Mouse (Mus musculus): ENCODE results near the gene Efcab8.
A peak's percentile ranks its signal among the peaks of the same experiment; 100 is the strongest.

Gene Efcab8

DNA sequence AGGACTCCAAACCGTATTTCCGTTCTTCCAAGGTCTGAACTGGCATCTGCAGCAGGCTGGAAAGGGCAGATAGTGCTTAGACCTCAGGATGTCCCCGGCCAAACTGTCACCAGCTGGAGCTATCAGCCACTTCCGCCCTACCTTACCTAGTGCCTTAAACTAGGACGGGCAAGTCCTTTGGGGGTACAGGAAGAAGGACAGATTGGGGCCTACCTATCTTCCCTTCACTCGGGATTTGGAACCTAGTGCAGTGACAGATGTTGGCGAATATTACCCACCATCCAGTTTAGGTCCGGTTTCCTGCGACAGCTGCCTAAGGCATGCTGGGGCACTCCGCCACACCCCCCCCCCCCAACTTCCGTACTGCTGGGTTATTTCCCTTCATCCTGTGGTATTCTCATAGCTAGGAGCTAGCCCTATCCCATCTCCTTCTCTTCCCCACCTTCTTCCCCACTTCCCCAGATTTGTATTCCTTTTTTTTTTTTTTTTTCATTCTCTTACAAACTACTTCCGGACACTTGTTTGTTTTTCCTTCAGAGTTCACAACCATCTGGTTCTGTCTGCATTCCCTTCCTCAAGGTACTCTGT, at the start of gene Efcab8:
Efcab8 (plus strand) TSS at position 538 of the 588 bp plus-strand sequence.
- ATAC-seq (ENCODE audit: low TSS enrichment): no peak

DNA sequence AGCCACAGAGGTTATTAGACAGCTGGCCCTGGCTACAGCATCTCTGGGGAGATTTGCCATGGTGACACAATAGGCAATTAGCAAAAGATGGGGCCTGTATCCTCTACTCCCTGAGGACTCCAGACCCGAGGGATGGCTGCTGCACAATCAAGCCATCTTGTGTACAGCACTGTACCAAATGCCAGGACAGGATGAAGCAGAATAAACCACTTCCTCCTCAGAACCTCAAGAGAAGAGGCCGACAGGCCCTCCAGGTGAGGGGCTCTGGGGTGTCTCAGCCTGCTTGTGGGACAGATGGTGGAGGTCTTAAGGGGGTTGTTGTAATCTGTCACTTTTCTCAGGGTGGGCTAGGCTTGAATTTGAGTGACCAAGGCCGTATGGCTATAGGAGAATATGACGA, 45.7 kb upstream of the Efcab8 start:
- no peak for ATAC-seq (ENCODE audit: low TSS enrichment)

DNA sequence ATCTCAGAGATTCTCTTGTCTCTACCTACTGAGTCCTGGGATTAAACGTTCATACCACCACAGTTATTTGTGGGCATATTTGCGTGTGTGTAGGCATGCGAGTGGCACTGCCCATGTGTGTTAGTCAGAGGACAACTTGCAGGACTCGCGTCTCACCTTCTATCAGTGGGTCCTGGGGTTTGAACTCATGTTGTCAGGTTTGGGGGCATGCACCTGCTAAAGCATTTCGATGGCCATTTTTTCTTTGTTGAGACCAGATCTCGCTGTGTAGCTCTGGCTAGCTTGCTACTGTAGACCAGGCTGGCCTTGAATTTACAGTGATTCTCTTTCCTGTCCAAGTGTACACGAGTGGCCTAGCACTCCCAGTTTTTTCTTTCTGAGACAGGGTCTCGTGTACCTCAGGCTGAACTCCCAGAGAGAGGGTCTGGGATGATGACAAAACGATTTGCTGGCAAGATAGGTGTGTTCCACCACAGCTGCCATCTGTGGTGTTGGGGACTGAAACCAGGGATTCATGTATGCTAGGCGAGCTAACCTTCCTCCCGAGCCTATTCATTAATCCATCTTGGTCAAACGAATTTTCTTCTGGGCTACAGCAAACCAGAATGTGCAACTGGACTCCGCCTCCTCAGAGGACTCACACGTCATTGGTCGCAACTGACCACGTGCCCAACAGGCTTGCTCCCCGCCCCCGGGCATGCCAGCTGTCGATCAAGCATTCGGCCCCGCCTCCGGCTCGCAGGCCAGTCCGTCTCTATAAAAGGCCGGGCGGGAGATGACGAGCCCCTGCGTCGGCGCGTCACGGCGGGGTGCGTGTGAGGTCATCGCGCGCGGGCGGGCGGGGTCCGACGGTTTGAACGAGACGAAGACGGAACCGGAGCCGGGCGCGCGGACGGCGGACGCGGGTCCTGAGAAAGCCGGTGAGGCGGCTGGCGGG, 39.0 kb upstream of the Efcab8 start, which contains the start of gene Mapre1:
Mapre1 (plus strand) TSS at position 775 of the 937 bp plus-strand sequence.
- ATAC-seq (ENCODE audit: low TSS enrichment): peak; percentile 97

DNA sequence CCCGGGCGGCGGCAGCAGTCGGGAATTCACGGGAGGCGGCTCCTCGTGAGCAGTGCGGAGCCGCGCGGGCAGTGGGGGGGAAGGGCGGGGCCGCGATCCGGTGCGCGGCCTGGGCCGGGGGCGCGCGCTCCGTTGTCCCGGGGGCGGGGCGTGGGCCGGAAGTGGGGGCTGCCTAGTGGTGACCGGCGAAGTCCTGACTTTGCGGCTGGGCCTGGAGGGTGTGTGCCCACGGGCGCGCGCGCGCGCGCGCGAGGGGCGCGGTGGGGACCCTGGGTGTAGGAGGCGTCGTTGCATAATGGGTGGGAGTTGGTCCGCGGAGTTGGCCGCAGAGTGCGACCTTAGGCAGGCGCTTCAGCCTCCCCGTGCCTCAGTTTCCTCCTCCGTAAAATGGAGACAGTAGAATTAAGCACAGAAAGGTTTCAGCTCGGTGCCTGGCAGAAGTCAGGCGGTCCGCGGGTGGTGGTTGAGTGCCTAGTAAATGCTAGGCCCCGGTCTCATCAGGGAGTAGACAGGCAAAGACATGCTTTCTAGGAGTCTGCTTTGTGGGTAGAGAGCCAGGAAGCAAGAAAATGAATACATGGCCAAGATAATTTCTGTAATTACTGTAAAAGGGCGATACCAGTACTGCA, 38.2 kb upstream of the Efcab8 start:
- peak; percentile 42 for ATAC-seq (ENCODE audit: low TSS enrichment)

DNA sequence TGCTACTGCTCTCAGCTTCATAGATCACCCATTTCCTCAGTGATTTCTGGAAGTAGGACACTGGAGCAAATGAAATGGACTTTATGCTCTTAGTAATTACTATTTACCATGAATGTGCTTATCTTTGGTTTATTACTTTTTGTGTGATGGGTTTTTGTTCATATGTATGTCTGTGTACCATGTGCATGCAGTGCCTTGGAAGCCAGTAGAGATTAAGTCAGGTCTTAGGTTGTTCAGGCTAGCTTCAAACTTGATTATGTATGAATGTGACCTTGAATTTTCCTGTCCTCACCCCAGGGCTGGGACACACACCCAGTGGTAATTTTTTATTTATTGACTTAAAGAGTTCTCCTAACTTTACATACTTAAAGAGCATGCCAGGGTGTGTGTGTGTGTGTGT, 31.7 kb upstream of the Efcab8 start:
- ATAC-seq (ENCODE audit: low TSS enrichment): no peak

DNA sequence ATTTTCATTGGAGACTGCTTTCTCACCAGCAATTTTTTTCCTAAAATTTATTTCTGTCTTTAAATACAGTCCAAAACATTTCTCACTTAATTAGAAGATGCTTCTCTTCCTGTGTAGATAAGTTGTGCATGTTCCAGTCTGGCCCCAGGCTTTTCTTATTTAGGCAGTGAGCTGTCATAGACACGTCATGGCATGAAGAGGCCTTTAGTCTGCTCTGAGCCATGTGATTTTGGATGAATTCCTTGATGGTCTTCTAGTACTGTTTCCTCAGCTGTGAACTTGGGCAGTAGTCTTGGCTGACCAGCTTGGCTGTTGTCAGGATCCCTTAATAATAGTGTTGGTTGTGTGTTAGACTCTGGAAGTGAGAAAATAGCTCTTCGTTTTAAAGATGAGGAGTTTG, 29.4 kb upstream of the Efcab8 start:
- no peak for ATAC-seq (ENCODE audit: low TSS enrichment)

DNA sequence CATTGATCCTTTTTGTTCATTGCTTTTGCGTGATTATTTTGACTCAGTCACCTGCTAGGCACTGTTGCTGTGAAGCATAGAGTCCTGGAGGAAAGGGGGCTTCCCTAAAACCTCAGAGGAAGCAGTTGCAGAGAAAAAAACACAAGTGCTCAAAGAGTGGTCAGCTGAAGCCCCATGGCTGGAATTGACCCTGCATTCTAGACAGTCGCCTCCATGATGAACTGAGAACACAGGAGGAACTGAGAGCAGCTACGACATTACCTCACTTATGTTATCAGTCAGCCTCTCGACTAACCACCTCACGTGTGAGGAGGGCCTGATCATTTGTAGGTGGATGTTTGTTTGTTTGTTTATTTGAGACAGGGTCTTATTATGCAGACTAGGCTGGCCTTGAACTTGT, 17.6 kb upstream of the Efcab8 start:
- no peak for ATAC-seq (ENCODE audit: low TSS enrichment)

DNA sequence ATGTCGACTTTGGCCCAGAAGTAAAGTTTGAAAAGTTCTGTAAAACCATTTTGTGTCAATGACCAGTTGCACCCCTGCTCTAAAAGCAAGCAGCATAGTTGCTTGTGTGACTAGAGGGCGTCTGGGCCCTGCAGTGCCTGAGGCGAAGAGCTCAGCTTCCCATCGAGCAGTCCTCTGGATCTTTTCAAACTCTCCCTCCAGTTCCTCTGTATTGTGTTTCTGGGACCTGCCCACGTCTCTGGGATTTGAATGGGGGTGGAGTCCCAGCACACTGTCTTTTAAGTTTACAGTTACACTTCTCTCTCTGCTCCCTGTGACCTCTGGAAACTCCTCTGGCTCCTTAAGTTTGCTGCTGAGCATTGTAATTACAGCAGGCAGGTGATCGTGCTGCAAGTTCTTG, 12.2 kb upstream of the Efcab8 start:
- no peak for ATAC-seq (ENCODE audit: low TSS enrichment)

DNA sequence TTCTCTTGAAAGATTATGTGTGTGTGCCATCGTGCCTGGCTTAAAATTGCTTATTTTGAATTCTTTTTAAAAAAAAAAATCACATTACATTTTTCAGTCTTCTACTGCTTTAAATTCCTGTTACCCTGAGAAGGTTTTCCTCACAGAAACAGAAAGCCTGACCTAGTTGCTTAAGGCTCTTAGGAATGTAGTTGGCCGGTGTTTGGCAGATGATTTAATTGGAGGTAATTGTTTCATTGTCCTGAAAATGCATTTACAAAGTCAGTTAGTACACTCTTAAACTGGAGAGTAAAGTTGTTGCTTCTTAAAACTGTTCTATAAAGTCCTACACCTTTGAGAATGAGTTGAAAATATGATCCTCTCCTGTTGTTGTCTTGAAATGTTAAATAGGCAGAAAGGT, 10.8 kb upstream of the Efcab8 start:
- ATAC-seq (ENCODE audit: low TSS enrichment): no peak

DNA sequence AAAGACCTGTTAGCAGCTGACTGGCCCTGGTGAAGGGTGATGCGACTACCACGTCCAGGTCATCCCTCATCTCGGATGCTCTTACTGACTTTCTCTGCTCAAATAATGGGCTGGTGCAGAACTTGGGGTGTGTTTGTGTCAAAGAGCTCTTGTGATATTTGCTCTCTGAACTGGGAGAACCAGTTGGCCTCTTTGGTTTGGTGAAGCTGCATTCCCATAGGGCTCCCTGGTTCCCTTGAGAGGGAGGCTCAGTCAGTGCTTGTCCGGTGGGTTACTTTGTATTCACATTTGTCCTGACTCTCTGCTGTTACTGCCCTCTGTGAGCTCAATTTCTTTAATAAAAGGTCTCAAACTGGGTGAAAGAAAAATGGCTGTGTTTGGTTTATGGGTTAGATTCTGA, 6.8 kb upstream of the Efcab8 start:
- no peak for ATAC-seq (ENCODE audit: low TSS enrichment)

DNA sequence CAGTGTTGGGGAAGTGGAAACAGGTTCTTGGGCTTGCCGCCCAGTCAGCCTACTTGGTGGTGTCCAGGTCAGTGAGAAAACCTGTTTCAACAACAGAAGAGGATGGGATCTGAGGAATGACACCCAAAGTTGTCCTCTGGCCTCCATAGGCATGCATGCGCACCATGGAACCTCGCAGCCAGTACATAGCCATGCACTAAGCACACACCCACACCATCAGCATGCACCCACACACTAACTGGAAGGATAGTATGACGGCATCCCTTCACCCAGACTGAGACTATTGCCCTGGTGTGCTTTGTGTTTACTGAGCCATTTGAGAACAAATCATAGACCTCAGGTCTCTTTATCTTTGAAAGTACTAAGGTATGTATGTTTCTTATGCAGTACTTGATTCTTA, 4.3 kb upstream of the Efcab8 start:
- ATAC-seq (ENCODE audit: low TSS enrichment): peak; percentile 55; the same call in 1 of the 2 replicates

DNA sequence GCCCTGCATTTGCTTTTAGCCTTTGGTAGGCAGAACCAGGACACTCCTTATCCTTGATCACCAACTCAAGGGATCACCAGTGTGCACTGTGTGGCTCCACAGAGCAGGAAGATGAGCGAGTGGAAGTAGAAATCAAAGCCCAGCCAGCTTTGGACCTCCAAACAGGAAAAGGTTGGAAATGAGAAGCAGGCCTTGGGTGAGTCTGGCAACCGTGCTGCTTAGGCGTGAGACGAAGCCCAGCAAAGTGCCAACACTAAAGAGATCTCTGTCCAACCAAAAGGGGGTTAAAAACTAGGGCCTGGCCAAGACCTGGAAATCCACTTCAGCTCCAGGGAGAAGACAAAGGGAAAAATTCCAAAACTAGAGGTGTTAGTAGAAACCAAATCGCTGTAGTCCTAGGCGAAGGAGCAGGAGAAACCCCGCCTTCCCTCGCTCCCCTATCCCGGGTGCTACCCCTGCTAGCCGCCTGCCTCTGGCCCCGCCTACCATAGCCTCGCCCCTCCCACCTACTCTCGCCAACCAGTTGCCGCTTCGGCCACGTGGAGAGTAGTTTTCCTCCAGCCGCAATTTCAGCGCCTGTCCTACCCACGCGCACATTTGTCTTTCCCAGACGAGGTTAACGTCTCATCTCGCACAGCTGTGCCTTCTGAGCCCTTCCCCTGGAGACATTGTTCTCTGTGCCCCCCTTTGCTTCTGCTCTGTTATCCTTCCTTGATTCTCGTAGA, 931 bp upstream of the Efcab8 start:
- peak; percentile 80 for ATAC-seq (ENCODE audit: low TSS enrichment)

DNA sequence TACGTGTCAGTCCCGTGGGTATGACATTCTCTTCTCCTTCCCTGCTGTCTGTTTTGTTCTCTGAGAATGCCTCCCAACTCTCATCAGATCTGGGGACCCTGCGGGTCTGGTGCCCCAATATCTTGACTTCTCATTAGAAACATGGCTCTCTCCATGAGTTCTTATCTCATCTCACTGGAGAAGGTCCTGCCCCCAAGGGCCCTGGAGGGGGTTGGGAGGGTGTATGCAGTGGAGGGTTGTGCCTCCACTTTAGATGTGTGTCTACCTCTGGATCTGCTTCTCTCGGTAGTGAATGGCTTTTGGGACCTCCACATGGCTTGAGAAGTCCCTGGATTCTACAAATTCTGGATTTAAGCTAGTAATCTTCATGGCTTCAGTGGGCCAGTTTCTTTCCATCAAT, 1.4 kb downstream of the Efcab8 start:
- no peak for ATAC-seq (ENCODE audit: low TSS enrichment)

DNA sequence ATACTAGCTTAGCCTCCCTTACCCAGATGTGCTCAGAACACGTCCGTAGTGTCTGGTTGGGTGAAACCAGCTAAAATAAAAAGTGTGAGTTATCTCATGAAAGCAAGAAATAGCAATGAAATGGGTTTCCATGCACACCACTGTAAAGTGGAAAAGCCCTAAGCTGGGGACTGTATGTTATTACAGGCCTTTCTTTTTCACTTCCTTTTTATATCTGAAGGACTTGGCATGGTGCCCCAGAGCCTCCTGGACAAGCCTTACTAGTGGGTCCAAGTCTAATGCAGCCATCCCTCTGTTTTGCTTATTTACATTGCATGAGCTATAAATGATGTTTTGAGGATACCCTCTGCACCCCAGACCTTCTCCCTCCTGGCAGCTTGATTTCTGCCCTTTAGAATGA, 4.9 kb downstream of the Efcab8 start:
- ATAC-seq (ENCODE audit: low TSS enrichment): no peak

DNA sequence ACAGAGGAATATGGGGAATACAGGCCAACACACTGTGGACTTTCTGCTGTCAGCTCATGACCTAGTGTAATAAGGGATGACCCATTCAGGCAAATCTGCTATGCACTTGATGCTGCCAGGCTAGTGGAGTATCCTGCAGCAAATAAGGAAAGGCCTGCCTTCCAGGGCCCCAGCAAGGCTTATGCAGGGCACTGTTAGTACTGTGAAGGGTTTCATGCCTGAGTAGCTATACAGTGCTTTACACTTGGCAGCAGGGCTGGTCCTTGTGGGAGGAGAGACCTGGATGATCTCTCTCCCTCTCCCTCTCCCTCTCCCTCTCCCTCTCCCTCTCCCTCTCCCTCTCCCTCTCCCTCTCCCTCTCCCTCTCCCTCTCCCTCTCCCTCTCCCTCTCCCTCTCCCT, 13.6 kb downstream of the Efcab8 start:
- ATAC-seq (ENCODE audit: low TSS enrichment): no peak

DNA sequence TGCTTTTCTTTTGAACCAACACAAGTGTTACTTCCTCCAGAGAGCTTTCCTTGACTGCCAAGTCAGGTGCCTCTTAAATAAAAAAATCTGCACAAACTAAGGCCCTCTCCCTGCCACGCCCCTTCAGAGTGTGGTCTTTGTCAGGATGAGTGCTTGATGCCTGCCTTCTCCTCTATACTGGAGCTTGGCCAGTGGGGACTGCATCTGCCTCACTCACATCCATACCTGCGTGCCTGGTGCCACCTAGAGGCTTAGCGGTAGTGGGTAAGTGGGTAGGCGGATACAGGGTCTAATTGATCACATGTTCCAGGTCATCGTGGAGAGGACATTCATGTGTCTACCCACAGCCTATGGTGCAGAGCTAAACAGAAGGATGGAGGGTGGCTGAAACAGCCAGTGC, 15.4 kb downstream of the Efcab8 start:
- no peak for ATAC-seq (ENCODE audit: low TSS enrichment)

DNA sequence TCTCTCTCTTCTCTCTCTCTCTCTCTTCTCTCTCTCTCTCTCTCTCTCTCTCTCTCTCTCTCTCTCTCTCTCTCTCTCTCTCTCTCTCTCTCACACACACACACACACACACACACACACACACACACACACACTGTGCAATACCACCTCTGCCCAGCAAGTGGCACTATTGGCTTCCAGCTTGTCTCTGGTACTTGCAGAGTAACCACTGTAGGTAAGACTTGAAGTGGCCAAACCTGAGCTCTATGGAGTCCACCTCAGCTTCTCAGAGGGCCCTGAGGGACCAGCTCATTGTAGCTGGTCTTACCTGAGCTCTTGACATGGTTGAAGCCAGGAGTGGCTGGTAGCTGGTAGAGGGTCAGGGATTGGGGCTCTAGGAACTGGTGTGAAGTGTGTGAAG, 27.7 kb downstream of the Efcab8 start:
- peak; percentile 81; the same call in 1 of the 2 replicates for ATAC-seq (ENCODE audit: low TSS enrichment)

DNA sequence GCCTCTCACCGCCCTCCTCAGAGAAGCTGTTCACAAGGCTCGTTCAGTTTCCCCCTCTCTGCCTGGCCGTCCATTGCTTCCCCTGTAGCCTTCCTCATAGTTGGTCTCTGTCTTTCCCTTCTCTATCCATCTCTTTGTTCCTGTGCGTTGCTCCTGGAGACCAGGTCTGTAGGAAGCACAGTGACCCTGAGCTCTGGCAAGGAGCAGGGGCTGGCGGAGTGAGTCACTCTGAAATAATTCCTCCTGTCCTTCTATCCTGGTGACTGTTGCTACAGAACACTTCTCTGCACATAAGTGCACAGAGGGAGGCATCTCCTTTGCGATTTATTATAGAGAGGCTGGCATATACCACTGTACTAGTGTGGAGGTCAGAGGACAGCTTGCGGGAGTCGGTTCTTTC, 28.4 kb downstream of the Efcab8 start:
- no peak for ATAC-seq (ENCODE audit: low TSS enrichment)

DNA sequence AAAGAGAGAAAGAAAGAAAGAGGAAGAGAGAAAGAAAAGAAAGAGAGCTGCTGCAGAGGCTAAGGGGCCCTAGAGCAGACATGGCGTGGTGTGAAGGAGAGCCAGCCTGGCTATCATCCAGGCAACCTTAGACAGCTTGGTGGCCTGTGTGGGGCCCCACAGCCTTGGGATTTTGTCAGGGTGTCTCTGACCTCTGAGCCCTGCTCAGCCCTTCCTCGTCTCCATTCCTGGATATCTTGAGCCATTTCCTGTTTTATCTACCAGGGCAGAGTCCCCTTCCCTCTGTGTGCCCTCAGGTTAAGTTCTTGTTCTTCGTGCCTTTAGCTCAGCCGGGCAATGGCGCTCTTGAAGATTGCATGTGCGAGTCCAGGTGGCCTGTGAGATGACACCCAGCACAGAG, 29.1 kb downstream of the Efcab8 start:
- ATAC-seq (ENCODE audit: low TSS enrichment): no peak

DNA sequence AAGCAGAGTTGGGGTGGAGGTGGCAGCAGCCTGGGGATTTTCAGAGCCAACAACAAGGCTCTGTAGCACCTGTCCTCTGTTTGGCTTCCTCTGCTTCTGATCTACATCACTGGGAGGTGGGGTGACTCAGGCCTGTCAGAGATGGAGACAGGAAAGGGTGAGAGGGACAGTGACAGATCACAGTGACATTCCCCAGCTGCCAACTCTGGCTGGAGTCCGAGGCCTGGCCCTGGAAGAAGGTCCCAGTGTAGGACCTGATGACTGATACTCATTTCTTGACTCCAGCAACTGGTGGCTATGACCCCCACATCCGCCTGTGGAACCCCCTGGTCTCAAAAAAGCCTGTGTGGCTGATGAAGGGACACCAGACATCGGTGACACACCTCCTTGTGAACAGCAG, 30.2 kb downstream of the Efcab8 start:
- ATAC-seq (ENCODE audit: low TSS enrichment): no peak

DNA sequence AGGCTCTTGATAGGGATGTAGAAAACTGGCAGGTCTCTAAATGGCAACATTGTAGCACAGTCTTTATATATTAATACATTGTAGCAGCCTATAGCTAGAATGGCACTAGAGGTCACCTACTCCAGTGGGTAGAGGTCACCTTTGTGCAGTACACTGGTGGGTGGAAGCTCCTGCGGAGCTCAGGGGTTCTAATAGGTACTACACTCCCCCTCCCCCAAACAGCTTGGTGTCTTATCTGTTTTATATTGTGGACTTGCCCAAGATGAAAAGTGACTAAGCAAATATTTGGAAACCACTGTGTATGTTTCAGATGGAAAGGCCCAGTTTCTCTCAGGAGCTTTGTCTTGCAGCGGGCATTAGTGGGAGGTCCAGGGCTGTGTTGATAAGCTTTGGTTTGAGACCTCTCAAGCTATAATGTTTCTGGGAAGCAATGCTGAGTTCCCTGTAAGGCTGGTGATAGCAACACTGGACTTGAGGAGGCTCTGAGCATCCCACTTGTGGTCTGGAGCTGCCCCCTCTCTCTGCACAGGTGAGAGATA, 42.3 kb downstream of the Efcab8 start:
- ATAC-seq (ENCODE audit: low TSS enrichment): no peak

DNA sequence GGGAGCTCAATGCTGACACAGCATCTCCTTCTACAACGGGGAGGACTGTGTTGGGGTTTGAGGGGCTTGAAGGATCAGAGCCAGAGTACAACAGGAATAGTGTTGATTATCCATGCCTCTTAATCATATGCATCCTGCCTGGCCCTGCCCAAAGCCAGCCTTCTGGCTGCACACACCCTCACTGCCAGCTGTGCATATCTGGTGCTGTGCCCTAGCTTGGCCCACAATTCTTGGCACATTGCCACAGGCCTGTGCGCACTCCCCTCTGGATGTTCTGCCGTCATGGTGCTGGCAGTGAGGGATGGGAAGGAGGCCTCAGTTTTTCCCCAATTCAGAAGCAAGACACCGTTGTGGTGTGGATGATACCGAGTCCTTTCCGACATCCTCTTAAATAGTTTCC, 44.9 kb downstream of the Efcab8 start:
- ATAC-seq (ENCODE audit: low TSS enrichment): no peak

Measured in frontal cortex, adult (tissue).